Mouse (Mus musculus): Measurements from ENCODE around the gene L3mbtl1. TPM values are rescaled to one million over a fixed set of nuclear protein-coding genes. Genes with fewer than 3 reads are reported as not detected.

L3mbtl1 gene
- polyA plus RNA-seq, 1 experiment from 2014 or later, result 0.30 TPM

- Histone ChIP-seq H3K4me3 (no peak overlapping the region), H3K9me3 (no peaks in the 10 kb centered on the region), H3K4me1 (replicated peaks) (peaks cover 16% of the 10 kb centered on the region), H3K27me3 (ENCODE audit: insufficient read depth, poor library complexity, severe bottlenecking) (peaks cover 12% of the 10 kb centered on the region), H3K27ac (no peak overlapping the region), H3K36me3 (peaks cover 11% of the 10 kb centered on the region)
- 64% methylated on average over 3 of the region's 3 CpGs for WGBS
- DNase-seq (ENCODE audit: low spot score), result no peak
These were observed 15.2 kb upstream of the L3mbtl1 start for GRCm38 (mm10) chr2:162927918-162928585.

DNA sequence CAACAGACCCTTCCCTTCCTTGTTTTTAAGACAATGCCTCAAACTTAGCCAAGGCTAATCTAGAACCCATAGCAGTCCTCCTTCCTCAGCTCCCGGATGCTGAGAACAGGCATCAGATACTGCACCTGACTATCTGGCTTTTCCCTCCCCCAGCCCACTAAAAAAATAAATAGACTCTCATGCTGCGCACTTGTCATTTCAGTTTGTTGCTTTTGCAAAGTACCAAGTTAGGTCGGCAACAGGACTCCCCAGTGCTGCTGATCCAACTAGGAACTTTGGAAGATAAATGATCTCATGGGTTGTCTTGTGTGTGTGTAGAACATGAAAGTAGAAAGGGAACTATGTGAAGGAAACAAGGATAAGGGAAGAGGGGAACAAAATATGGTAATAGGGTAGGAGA is 13.6 kb upstream of the L3mbtl1 start:
- H3K27ac ChIP-seq, result no peak overlapping the region
- 77% methylated on average over 3 of the region's 3 CpGs for WGBS
- H3K4me1 ChIP-seq (replicated peaks), result peaks cover 20% of the 10 kb centered on the region
- no peaks in the 10 kb centered on the region for H3K9me3 ChIP-seq
- peaks cover 12% of the 10 kb centered on the region for H3K27me3 ChIP-seq (ENCODE audit: insufficient read depth, poor library complexity, severe bottlenecking)
- peaks cover 28% of the 10 kb centered on the region for H3K36me3 ChIP-seq
- H3K4me3 ChIP-seq, result no peak overlapping the region
- DNase-seq (ENCODE audit: low spot score), result no peak

GRCm38 (mm10) chr2:162930516-162931122 is 12.7 kb upstream of the L3mbtl1 start:
- H3K36me3 ChIP-seq, result peaks cover 37% of the 10 kb centered on the region
- H3K4me1 ChIP-seq (replicated peaks), result peaks cover 20% of the 10 kb centered on the region
- H3K4me3 ChIP-seq, result peak overlapping the region; percentile 100
- H3K27me3 ChIP-seq (ENCODE audit: insufficient read depth, poor library complexity, severe bottlenecking), result peaks cover 12% of the 10 kb centered on the region
- DNase-seq (ENCODE audit: low spot score), result no peak
- H3K27ac ChIP-seq, result peak overlapping the region; percentile 100
- no peaks in the 10 kb centered on the region for H3K9me3 ChIP-seq
- WGBS, result 1% methylated on average over 18 of the region's 18 CpGs

DNA sequence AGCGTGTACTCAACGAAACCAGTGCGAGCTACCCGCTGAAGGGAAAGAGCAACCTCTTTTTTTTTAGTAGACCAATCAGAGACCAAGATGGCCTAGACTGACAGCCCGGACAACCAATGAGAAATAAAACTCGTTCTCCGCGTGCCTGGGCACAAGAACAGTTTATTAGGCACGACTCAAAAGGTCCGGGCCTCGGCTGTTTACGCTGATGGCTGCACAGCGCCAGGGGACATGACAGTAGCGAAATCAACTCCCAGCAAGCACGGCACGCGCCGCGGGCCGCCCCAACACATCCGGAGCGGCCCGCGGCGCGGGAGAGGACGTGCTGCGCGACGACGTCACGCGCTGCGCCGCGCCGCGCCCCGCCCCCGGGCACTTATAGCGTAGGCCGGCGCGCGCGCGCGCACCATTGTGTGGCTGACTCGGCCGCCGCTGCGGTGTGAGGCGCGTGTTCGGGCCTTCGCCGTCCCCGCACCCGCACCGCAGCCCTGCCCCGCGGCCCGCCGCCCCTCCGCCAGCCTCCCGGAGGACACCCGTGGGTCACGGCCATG is 12.1 kb upstream of the L3mbtl1 start, which contains the start of gene Srsf6:
Gene Srsf6 (plus strand): TSS at position 406 of the 551 bp plus-strand sequence.
- under 1% methylated on average over 68 of the region's 68 CpGs for WGBS
- H3K36me3 ChIP-seq, result peaks cover 43% of the 10 kb centered on the region
- peak; percentile 87 for DNase-seq (ENCODE audit: low spot score)
- H3K27ac ChIP-seq, result peak within 1 kb of the TSS; percentile 100
- H3K4me3 ChIP-seq, result peak within 1 kb of the TSS; percentile 100
- peaks cover 20% of the 10 kb centered on the region for H3K4me1 ChIP-seq (replicated peaks)
- peaks cover 12% of the 10 kb centered on the region for H3K27me3 ChIP-seq (ENCODE audit: insufficient read depth, poor library complexity, severe bottlenecking)
- H3K9me3 ChIP-seq, result no peaks in the 10 kb centered on the region

DNA sequence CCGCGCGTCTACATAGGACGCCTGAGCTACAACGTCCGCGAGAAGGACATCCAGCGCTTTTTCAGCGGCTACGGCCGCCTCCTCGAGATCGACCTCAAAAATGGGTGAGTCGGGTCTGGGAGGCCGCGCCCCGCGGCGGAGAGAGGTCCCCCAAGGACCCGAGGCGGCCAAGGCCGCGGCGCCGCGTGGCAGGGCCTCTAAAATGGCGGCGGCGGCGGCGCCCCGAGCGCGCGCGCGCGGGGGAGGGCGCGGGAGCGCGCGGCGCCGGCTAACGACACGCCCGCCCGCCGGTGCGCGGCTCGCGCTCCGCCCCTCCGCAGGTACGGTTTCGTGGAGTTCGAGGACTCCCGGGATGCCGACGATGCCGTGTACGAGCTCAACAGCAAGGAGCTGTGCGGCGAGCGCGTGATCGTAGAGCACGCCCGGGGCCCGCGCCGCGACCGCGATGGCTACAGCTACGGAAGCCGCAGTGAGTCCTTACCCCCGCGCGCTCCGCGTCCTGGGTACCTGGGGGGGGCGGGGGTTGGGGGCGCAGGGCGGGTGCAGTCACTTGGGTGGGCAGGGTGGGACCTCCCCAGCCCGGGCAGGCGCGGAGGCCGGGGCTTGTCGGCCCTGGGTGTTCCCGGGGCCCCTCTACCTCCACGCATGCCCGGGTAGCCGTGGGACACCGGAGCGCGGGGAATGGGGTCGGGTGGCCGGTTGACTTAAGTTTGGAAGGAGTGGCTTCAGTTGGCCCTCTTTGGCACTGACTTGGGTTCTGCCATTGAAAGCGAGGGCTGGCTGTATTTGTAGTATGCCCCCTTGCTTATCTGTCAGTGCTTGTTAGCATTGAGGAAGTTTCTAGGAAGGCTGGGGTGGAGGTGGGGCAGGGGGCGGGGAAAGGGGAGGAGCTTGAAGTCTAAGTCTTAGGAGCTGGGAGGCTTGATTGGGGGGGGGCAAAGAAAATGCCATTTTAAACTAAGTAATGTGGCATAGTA is 11.3 kb upstream of the L3mbtl1 start:
- H3K9me3 ChIP-seq, result no peaks in the 10 kb centered on the region
- H3K4me3 ChIP-seq, result peak overlapping the region; percentile 100
- H3K27ac ChIP-seq, result peak overlapping the region; percentile 100
- peak; percentile 63 for DNase-seq (ENCODE audit: low spot score)
- H3K27me3 ChIP-seq (ENCODE audit: insufficient read depth, poor library complexity, severe bottlenecking), result peaks cover 12% of the 10 kb centered on the region
- H3K4me1 ChIP-seq (replicated peaks), result peaks cover 20% of the 10 kb centered on the region
- WGBS, result under 1% methylated on average over 98 of the region's 103 CpGs
- H3K36me3 ChIP-seq, result peaks cover 50% of the 10 kb centered on the region

GRCm38 (mm10) chr2:162932706-162933105 is 10.6 kb upstream of the L3mbtl1 start:
- peaks cover 57% of the 10 kb centered on the region for H3K36me3 ChIP-seq
- 38% methylated on average over 4 of the region's 4 CpGs for WGBS
- DNase-seq (ENCODE audit: low spot score), result peak; percentile 45

GRCm38 (mm10) chr2:162934421-162934820 is 8.9 kb upstream of the L3mbtl1 start:
- Histone ChIP-seq H3K4me3 (no peak overlapping the region), H3K27ac (no peak overlapping the region), H3K4me1 (replicated peaks) (peaks cover 20% of the 10 kb centered on the region), H3K9me3 (no peaks in the 10 kb centered on the region), H3K36me3 (peaks cover 73% of the 10 kb centered on the region), H3K27me3 (ENCODE audit: insufficient read depth, poor library complexity, severe bottlenecking) (peaks cover 4% of the 10 kb centered on the region)
- WGBS, result 96% methylated on average over 19 of the region's 19 CpGs
- DNase-seq (ENCODE audit: low spot score), result no peak

More at GRCm38 (mm10) chr2:162932706-162933105, 10.6 kb upstream of the L3mbtl1 start:
- no peaks in the 10 kb centered on the region for H3K9me3 ChIP-seq
- peak overlapping the region; percentile 100 for H3K27ac ChIP-seq
- peaks cover 12% of the 10 kb centered on the region for H3K27me3 ChIP-seq (ENCODE audit: insufficient read depth, poor library complexity, severe bottlenecking)
- peak overlapping the region; percentile 100 for H3K4me3 ChIP-seq
- H3K4me1 ChIP-seq (replicated peaks), result peaks cover 20% of the 10 kb centered on the region

DNA sequence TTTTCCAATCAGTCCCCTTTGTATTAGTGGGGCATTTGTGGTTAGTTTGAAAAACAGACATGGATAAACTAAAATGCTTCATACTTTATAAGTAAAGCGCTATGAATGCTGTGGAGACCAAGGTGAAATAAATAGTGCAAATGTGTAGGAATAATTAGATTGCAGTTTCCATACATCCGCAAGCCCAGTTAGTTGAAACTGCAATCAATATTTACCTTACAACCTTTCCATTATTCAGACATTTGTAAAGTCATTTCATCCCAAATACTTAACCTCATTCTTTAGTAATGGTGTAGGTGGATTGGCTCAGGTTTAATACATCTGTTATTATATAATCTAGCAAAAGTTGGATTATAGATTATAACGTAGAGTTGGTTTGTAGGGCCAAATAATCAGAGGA is 7.6 kb upstream of the L3mbtl1 start:
- Histone ChIP-seq H3K4me1 (replicated peaks) (peaks cover 11% of the 10 kb centered on the region), H3K9me3 (no peaks in the 10 kb centered on the region), H3K36me3 (peaks cover 86% of the 10 kb centered on the region), H3K27me3 (ENCODE audit: insufficient read depth, poor library complexity, severe bottlenecking) (peaks cover 2% of the 10 kb centered on the region), H3K27ac (no peak overlapping the region), H3K4me3 (no peak overlapping the region)
- WGBS, result 98% methylated on average over 3 of the region's 3 CpGs
- no peak for DNase-seq (ENCODE audit: low spot score)

DNA sequence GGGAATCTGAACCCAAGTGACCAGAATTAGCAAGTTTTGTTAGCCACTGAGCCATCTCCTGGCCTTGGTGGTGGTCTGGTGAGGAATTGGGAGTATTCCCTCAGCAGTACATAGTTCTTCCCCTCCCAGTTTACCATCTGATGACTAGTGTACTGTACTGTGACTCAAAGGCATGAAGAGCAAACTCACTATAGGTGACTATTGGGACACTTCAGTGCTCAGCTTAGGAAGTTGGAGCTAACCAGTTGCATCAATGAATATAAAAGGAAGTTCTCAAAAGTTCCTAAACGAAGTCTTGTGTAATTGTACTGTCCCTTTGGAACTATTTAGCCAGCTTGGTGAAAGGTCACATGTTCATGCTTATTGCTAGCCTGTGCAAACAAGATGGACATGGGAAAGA is 3.7 kb upstream of the L3mbtl1 start:
- H3K4me3 ChIP-seq, result no peak overlapping the region
- no peak for DNase-seq (ENCODE audit: low spot score)
- no peak overlapping the region for H3K27ac ChIP-seq
- H3K4me1 ChIP-seq (replicated peaks), result peaks cover 16% of the 10 kb centered on the region
- 89% methylated on average over 1 of the region's 1 CpGs for WGBS
- H3K27me3 ChIP-seq (ENCODE audit: insufficient read depth, poor library complexity, severe bottlenecking), result peaks cover 40% of the 10 kb centered on the region
- H3K9me3 ChIP-seq, result no peaks in the 10 kb centered on the region
- H3K36me3 ChIP-seq, result peaks cover 66% of the 10 kb centered on the region

GRCm38 (mm10) chr2:162943931-162944330 is 659 bp downstream of the L3mbtl1 start:
- Histone ChIP-seq H3K36me3 (peaks cover 24% of the 10 kb centered on the region), H3K27me3 (ENCODE audit: insufficient read depth, poor library complexity, severe bottlenecking) (peaks cover 51% of the 10 kb centered on the region), H3K27ac (no peak overlapping the region), H3K4me3 (peak overlapping the region; percentile 59), H3K9me3 (no peaks in the 10 kb centered on the region), H3K4me1 (replicated peaks) (peaks cover 24% of the 10 kb centered on the region)
- no peak for DNase-seq (ENCODE audit: low spot score)
- 7% methylated on average over 11 of the region's 11 CpGs for WGBS

GRCm38 (mm10) chr2:162946964-162947363 is 3.7 kb downstream of the L3mbtl1 start:
- Histone ChIP-seq H3K36me3 (no peaks in the 10 kb centered on the region), H3K27ac (no peak overlapping the region), H3K9me3 (0 out of 2 replicates have a peak, but pooled peaks cover 4% of the 10 kb centered on the region), H3K27me3 (ENCODE audit: insufficient read depth, poor library complexity, severe bottlenecking) (peaks cover 37% of the 10 kb centered on the region), H3K4me1 (replicated peaks) (peaks cover 24% of the 10 kb centered on the region), H3K4me3 (no peak overlapping the region)
- 85% methylated on average over 5 of the region's 5 CpGs for WGBS
- DNase-seq (ENCODE audit: low spot score), result no peak

DNA sequence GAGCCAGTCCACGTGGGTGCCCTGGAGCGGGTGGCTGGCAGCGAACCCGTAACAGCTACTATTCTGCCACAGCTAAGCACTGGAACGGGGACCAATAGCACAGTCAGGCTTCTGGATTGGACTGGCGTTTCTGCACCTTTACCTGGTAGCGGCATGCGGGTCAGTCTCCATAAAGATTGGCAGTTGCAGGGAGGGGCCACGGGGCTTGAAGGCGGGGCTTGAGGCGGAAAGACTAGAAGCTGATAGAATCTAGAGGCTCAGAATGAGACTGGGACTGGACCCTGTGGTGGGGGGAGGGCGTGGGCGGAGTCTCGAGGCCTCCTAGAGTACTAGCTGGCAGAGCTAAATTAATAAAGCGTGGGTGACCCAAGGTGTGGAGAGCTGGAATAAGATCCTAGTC is 4.5 kb downstream of the L3mbtl1 start:
- Histone ChIP-seq H3K4me3 (peak overlapping the region; percentile 41), H3K36me3 (no peaks in the 10 kb centered on the region), H3K9me3 (0 out of 2 replicates have a peak, but pooled peaks cover 4% of the 10 kb centered on the region), H3K4me1 (replicated peaks) (peaks cover 21% of the 10 kb centered on the region), H3K27ac (no peak overlapping the region), H3K27me3 (ENCODE audit: insufficient read depth, poor library complexity, severe bottlenecking) (peaks cover 30% of the 10 kb centered on the region)
- WGBS, result 37% methylated on average over 15 of the region's 15 CpGs
- DNase-seq (ENCODE audit: low spot score), result no peak
